Mouse (Mus musculus) frontal cortex, postnatal 14 days (tissue): Measurements from ENCODE around the gene Cog3.
A peak's percentile ranks its signal among the peaks of the same experiment; 100 is the strongest.

ENCODE experiments used
- DNase-seq, 2 experiments: peaks; one replicate each; pipeline ENCODE4 v3.0.0; 2022; ENCODE audit warnings: low spot score in 2 of 2

Gene Cog3

DNA sequence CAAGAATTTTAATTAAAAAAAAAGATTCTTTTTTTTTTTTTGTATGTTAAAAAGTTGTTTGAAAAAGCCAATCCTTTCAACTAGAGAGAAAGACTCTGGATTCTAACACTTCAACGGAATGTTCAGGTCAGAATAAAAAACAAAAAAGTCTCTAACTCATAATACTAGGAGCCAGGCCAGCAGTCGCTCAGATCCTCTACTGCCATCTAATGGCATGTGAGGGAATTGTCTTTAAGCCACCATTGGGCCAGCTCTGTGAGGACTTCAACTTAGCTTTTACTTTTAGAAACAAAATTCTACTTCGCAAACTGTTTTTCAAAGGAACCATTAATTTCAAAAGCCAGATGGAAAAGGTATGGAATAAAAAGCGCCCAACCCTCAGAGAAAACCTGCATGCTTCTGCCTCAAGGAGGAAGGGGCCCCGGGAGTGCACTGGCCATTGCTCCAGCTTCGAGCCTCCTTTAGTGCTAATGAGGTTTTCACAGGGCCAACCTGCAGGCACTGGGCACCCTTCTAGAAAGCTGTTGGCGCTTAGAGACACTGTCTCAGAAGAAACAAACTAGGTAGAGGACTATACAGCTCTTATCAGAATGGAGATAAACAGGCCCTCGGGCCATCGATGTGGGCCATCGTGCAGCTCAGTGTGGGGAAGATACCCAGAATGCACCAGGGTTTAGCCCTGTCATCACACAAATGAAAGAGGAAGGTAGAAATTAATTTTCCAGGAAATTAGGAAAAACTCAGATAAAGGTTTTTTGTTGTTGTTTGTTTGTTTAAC is 6.9 kb upstream of the Cog3 start:
- no peak for DNase-seq

DNA sequence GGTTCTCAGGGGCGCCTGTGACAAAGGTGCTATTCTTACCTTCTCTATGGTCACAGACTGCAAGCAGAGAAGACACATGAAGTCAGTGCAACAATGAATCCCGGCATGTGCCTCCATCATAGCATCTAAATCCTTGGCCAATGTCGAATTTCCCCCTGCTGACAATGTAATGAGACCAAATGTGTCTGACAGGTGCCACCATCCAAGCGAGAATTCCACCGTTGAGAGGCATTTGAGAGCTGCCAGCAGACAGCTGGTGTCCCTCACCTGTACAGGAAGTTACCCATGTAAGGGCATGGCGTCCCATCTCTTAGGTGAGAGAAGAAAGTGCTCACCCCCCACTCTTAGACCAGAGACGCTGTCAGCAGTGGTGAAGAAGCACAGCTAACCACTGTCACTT is 4.1 kb upstream of the Cog3 start:
- no peak for DNase-seq

DNA sequence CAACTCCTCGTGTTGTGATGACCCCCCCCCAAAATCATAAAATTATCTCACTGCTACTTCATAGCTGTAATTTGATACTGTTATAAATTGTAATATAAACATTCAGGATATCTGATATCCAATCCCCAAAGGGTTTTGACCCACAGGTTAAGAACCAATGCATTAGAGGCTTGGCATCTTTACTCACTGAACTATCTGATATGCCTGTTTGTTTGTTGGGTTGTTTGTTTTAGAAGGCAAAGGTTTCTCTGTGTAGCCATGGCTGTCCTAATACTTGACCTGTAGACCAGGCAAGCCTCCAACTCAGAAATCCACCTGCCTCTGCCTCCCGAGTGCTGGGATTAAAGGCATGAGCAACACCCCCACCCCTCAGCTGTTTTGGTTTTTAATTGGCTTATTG is 3.5 kb upstream of the Cog3 start:
- DNase-seq: no peak

DNA sequence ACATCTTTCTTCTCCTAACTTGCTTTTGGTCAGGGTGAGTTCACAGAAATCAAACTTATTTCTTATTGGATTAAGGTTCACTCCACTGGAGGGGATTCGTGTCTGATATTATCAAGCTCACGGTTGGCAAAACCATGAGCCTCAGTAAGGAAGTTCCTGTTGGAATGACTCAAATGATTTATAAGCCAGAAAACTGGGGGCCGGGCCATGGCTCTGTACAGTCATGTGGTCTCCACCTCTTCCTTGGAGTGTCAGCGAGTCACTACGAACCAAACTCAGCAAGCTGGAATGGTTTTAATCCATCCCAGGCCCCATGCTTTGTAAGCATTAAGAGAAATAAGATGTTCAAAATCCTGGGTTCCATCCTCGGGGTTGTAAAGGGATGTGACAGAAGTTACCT is 2.7 kb upstream of the Cog3 start:
- DNase-seq: no peak

DNA sequence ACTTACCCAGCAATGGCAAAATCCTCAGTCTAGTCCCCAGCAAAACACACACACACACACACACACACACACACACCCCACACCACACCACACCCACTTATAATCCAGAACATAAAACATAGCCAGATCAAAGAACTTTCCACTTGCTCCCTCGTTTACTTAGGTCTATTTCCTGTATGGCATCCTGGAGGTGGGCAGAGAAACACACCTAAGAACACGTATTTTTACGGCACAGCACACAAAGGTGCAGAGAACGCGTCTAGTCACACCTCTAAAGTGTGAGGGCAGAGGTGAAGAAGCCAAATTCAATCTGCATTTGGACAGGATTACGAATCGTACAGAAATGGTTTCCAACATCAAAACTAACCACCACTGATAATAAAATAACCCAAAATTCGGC is 1.1 kb downstream of the Cog3 start:
- DNase-seq: no peak

DNA sequence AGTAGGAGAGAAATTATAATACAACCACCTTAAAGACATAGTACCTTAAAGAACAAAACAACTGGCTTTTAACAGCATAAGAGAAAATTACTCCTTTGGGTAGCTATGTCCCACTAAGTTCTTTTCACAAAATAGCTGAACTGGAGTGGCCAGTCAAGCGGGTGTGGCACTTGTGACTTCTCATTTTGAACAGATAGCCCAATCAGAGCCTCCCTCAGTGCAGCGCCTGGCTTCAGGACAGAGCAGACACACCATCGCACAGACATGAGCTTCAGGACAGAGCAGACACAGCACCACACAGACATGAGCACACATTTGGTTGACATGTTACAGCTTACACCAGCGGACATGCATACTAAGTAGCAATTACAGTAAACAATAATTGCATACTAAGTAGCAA is 3.3 kb downstream of the Cog3 start:
- no peak for DNase-seq

DNA sequence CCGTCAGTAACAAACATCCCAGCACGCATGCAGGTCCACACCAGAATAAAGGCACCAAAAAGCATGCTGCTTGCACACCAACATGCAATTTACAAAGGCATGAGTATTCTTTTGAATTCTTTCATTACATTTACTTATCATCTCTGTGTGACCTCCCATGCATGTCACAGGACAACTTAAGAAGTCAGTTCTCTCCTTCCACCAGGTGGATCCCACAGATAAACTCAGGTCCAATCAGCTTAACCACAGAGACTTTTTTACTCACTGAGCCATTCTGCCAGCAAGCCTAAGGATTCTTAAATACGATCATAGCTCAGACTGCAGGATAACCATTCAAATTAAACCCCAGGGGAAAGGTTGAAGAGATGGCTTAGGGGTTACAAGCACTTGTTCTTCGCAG is 5.2 kb downstream of the Cog3 start:
- DNase-seq: no peak

DNA sequence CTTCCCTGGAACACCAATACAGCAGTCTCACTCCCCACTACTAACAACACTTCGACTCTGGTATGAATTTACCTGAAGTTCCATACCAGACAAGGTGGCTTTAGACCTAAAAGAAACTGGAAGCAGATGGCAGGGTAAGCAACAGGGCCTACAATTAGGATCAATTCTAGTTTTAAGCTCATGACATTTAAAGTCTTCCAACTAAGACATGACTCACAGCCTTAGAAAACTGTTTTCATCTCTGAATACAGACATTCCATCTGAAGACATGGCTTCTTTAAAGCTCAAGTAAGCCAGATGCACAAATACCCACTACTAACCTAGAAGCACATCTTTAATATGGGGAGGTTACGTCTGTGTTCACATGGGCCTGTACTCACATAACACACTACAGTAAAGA is 6.4 kb downstream of the Cog3 start:
- DNase-seq: no peak

DNA sequence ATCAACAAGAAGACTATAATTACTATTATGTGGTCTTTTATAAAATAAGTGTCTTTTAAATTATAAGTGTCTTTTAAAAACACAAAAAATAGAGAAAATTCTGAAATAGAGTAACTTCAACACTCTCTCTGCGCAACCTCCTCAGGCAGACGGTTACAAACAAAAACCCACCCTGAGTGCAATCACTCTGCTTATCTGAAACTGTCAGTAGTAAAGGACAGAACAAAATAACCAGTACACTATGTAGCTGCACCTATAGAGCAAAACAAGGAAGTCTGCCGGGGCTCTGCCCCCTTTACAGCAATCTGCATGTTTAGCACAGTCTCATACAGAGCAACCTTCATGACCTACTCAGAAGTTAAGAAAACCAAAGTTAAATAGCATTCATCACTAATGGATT is 12.4 kb downstream of the Cog3 start:
- no peak for DNase-seq

DNA sequence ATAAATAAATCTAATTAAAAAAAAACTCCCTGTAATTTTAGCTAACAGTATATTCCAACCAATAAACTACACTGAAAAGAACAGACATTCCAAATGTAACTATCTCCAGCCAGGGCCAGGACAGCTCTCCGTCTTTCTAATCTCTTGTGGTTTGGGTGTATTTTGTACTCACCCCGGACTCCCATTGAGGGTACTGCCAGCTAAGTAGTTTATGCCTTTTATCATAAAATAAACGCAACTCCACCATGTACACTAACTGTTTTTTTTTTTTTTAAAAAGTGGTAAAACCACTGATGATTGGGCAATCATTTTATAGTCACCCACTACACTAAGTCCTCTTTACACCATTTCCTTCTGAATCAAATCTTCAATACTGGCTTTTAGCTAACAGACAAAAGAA is 18.7 kb downstream of the Cog3 start:
- no peak for DNase-seq

DNA sequence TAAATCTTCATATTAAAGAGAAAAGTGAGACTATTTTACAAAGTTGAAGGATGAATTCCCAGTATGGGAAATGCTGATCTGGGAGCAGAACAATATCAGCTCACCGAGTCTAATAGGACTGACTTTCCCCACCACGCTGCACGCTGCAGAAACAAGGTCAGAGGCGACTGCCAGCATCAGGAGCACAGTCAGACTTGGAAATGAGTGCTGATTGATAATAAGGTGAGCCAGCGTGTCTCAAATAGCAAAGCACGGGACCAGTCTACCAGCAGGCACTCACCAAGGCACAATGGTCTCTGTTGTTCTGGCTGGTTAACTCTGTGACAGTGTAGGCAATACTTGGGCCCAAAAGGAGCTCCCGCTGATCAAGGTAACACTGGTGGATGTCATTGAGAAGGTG is 21.7 kb downstream of the Cog3 start:
- DNase-seq: no peak

DNA sequence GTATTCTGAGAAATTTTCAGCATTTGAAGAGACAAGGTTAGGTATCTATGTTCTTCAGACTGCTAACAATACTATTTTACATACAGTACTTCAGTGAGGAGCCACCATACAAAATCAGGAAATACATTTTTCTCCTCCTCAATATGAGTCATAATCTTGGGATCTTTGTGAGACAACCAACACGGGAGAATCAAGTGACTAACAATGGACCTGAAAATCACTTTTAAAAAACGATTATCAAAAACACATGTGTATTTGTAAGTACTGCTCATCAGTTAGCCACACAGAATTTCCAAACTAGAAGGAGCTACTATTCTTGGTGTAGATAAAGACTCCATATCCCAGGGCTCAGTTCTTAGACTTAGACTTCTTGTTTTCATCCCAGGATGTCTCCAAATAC is 23.0 kb downstream of the Cog3 start:
- DNase-seq: no peak

DNA sequence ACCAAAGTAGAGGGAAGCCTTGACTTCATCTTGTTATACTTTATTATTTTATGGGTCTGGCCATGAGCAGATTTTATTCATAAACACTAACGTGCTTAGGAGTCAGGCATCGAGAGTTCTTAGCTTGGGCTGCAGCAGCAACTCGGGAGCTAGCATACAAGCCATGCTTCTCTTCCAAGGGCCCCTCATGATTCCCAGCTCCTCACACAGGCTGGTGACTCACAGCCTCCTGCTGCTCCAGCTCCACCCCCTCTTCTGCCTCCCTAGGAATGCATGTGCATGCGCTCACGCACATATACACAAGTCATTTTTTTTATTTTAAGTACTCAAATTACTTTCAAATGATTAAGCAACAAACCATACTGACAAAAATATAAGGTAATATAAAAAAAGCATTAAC is 26.2 kb downstream of the Cog3 start:
- DNase-seq: no peak

DNA sequence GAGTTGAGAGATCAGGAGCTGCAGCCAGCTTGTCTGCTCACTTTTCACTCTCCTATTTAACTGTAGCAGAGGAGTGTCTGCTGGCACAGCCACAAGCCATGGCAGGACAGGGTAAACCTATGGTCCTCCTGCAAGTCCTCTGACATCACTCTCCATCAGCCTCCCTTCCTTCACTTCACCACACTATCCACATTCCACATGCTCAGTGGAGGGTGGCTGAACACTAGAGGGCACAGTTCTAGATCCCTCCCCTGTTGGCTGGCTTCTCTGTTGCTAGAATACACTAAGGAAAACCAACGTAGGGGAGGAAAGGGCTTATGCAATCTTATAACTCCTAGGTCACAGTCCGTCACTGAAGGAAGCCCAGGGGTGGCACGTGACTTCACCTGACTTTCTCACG is 27.3 kb downstream of the Cog3 start:
- no peak for DNase-seq

DNA sequence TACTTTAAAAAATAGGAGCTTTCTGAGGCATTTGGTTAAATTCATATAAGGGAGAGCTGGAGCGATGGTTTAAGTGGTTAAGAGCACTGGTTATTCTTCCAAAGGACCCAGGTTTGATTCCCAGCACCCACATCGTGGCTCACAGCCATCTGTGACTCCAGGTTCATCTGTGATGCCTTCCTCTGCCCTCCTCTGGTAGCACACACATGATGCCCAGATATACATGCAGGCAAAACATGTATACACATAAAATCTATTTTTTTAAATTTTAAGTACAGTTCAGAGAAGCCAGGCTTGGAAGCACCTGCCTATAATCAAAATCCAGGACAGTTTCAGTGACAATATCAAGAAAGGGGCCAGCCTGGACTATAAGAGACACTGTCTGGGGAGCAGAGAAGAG is 31.5 kb downstream of the Cog3 start:
- no peak for DNase-seq

DNA sequence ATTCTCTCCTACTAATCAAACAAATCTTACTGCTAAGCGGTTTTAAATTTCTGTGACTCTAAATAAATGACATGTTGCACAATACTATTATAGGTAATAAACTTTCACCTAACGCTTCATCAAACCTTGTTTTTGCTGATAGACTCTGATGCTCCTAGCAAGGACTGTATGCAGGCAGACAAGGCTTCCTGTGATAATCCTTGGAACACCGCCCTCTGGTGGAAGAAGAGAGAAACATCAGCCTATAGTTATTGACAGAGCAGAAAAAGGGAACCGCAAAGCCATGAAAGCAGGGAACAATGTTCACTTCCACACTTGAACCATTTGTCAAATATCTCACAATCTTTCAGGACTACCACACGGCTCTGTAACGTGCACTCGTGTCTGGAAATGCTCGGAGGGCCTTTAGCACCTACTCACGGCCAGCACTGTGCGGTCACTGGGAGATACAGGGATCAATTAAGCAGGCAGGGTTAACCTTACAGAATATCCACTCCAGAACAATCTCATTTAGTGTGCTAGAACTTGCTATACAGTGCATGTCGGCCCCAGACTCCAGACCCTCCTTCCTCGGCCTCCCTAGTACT is 32.2 kb downstream of the Cog3 start:
- DNase-seq: peak in 1 of 2 experiments; percentile 50

DNA sequence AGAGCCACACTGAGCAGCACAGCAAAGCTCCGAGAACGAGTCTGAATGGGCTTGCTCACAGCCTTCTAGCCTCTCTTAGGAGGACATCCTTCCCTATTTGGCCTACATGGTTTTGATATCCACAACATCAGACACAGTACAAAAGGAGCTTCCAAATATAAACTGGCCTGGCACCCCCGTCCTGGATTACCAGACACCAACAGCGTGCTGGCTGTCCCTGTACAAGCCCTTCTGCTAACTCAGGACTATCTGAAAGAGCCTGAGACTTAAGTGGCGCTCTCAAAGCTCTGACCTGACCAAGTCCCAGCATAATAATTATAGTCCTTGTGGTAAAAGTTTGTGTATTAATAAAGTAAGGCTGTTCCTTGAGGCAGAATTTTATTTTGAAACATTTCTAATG is 34.2 kb downstream of the Cog3 start:
- no peak for DNase-seq

DNA sequence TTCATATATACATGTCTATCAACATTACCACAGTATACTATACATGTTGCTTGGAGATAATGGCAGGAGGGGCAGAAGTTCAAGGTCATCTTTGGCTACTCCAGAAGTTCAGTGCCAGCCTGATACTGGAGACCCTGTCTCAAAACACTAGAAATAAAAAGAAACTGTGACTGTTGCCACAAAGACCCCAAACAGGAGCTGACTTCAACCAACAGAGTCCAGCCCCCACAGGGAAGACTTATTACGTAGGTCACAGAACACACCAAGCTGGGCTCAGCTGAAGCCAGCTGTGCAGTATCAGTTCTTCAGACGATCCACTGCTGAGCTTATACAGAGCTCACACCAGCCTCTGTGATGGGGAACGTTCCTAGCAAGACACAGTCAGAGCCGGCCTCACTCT is 37.9 kb downstream of the Cog3 start:
- DNase-seq: no peak

DNA sequence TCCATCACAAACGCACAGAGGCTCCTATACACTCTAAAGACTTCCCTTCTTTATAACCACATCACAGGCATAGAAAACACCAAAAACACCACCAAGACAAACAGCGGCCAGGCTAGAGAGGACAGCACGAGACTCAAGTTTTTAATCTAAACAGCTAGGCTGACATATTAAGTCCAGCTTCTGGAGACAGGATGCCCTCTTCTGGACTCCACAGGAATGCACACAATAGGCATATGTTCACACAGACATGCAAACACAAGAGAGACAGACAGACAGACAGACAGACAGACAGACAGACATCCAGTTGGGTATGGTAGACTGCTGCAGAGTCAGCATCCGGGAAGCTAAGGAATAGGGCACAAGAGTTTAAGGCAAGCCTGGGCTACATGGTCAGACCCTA is 40.7 kb downstream of the Cog3 start:
- no peak for DNase-seq

DNA sequence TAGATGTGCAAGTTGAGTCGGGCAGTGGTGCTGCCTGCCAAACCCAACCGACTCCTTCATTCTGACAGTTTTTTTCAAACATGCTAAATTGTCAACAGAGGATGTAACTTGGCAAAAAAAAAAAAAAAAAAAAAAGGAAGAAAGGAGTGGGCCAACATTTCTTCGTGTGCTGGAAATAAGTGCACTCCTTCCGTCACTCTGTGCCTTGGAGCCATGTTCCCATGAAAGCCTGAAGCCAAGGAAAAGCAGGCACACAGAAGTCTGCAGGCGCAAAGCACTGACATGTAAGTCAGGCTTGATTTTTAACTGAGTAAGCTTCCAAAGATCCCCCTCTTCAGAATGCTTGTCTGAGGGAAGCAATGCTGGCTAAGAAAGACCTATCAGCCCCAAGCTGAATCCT is 41.6 kb downstream of the Cog3 start:
- DNase-seq: no peak

DNA sequence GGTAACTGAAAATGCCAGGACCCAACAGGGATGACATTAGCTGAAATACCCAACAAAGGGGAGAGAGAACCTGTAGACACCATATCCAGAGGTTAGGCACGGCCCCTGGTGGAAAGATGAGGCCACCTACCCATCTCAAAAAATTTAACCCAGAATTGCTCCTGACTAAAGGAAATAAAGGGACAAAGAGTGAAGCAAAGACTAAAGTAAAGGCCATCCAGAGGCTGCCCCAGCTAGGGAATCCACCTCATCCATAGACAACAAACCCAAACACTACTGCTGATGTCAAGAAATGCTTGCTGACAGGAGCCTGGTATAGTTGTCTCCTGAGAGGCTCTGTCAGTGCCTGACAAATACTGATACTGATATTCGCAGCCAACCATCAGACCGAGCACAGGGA is 42.6 kb downstream of the Cog3 start:
- DNase-seq: no peak

DNA sequence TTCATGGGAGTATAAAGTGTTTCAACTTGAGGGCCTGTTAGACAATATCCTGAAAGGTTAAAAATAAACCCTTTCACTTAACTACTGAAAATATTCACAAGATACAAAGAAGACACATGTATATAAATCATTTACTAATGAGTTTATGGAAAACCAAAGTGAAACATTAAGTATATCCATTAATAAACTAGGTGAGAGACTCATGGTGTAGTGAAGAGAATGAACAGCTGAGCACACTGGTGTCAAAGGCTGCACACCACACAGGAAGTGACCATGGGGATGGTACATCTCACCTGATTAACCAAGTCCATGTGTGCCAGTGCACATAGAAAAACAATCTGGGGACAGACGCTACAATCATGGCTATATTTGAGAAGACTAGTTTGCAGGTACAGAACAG is 45.3 kb downstream of the Cog3 start:
- no peak for DNase-seq

DNA sequence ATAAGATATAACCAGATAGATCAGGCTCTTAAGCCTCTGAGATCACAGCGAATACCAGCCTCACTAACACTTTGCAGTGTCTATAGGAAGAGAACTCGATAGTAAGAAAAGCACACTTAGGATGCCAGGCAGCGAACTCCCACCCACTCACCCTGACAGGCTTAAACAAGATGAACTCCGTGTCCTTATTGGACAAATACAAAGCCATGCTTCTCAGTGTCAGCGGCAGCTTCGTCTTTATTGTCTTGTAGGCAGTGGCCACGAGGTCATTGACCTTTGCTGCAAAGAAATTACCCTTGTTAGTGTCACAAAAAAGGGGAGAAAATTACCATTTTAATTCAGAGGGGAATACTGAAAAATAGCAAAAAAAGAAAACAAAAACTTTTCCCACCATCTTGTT is 46.5 kb downstream of the Cog3 start:
- DNase-seq: no peak

DNA sequence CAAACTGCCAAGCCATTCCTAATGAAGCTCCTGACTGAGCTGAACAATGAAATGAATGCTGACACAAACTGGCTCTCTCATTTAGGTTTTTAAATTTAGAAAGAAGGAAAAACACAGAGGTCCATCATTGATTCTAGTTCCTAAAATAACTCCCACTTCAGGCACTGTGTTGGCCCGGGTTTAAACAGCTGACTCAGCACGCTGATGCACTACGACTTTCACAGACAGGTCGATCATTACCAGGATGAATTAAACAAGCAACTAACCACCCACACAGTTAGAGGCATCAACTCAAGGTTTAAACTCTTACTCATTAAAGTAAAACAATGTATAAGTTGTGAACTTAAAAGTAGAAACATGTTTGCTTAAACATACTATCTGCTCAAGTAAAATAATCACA is 47.7 kb downstream of the Cog3 start:
- DNase-seq: no peak
